Mouse (Mus musculus) megakaryocyte, embryonic 14.5 days (primary cell): ENCODE data around the gene Efnb2.

Source experiments
- FLI1 ChIP-seq: IDR thresholded peaks from 2 replicates; pipeline ENCODE4 v1.6.1; 2012; ENCODE audit warnings: low read length, inconsistent platforms, mixed read lengths
- GATA1 ChIP-seq: IDR thresholded peaks from 3 replicates; pipeline ENCODE4 v1.6.1; 2012; ENCODE audit warnings: mixed read lengths, low read length, inconsistent platforms, borderline replicate concordance

- TF ChIP-seq GATA1 (no peak), FLI1 (no peak)
Observed at GRCm38 (mm10) chr8:8660307-8661098, 539 bp downstream of the Efnb2 start.
